Mouse (Mus musculus) bone marrow macrophage, adult 2 months (primary cell): Measurements from ENCODE around the gene Retreg1. TPM values are rescaled to one million over a fixed set of nuclear protein-coding genes. Genes with fewer than 3 reads are reported as not detected.

ENCODE experiments used
- H3K27ac ChIP-seq: 2 replicates; pipeline ENCODE4 v1.5.1; 2012; ENCODE audit warnings: low read depth, low read length; ENCODE audit not compliant: insufficient read depth
- H3K4me1 ChIP-seq: 2 replicates; pipeline ENCODE4 v1.6.1; 2012; ENCODE audit warnings: low read length; ENCODE audit not compliant: control insufficient read depth, insufficient read depth
- H3K4me3 ChIP-seq: 2 replicates; pipeline ENCODE4 v1.5.1; 2012; ENCODE audit warnings: mild to moderate bottlenecking, low read length, moderate library complexity; ENCODE audit not compliant: insufficient read depth
- CTCF ChIP-seq: IDR thresholded peaks from 2 replicates; pipeline ENCODE4 v1.5.1; 2012; ENCODE audit warnings: low read depth, mild to moderate bottlenecking, low read length, moderate library complexity
- POLR2A ChIP-seq: IDR thresholded peaks from 2 replicates; pipeline ENCODE4 v1.6.1; 2012; ENCODE audit warnings: mild to moderate bottlenecking, low read depth, low read length, borderline replicate concordance
- polyA plus RNA-seq: library from polyadenylated mRNA; stranded (reverse); fragments of >200 nt; gene quantifications from 2 replicates; pipeline ENCODE4 v1.2.4, GENCODE M21; 2012; ENCODE audit not compliant: missing spikeins, insufficient read depth, insufficient read length

The Retreg1 gene
- polyA plus RNA-seq, 1 experiment = 48.4 TPM

- Histone ChIP-seq H3K27ac (no peak overlapping the region), H3K4me1 (no peaks in the 10 kb centered on the region; the same call in 1 of the 2 replicates), H3K4me3 (no peak overlapping the region)
- TF ChIP-seq POLR2A (no peak), CTCF (no peak)
Observed at GRCm38 (mm10) chr15:25926171-25926570, 83.2 kb downstream of the Retreg1 start.

GRCm38 (mm10) chr15:25927106-25927505 lies 84.1 kb downstream of the Retreg1 start:
- H3K4me1 ChIP-seq = no peaks in the 10 kb centered on the region; the same call in 1 of the 2 replicates
- TF ChIP-seq CTCF (no peak), POLR2A (no peak)
- no peak overlapping the region for H3K27ac ChIP-seq
- H3K4me3 ChIP-seq = no peak overlapping the region

DNA sequence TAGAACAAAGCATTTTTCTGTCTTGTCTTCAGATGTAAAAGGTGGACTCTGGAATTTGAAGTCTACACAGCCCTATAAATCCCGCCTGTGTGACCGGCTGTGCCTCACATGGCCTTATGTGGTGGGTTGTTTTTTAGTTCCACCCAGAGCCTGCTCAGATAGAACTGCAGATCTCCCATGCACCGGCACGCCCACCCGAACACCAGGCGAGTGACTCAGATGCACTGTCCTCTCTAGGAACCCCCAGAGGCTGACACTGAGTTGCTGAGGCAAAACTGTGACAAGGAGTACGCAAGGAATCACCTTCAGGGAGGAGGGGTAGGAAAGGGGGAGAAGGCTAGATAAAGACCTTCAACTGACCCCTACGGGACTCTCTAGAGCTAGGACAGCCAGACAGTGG lies 85.0 kb downstream of the Retreg1 start:
- TF ChIP-seq CTCF (no peak), POLR2A (no peak)
- Histone ChIP-seq H3K4me3 (no peak overlapping the region), H3K27ac (no peak overlapping the region), H3K4me1 (peaks cover 8% of the 10 kb centered on the region)

DNA sequence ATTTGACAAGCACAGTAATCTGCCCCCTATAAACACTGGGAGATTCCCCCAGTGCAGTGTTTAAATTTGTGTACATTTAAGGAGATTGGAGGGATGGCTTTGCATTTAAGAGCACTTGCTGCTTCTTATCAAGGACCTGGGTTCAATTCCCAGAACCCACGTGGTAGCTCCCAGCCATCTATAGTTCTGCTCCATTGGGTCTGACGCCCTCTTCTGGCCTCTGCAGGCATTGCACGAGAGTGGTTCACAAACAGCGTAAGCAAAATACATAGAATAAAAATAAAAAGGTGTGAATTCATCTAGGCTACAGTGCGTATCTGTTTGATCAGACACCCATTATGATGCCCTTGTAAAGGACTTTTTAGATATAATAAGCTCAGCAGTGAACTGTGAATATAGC lies 85.9 kb downstream of the Retreg1 start:
- Histone ChIP-seq H3K4me1 (peaks cover 15% of the 10 kb centered on the region), H3K27ac (no peak overlapping the region), H3K4me3 (no peak overlapping the region)
- no peak for TF ChIP-seq POLR2A
- peak; percentile 57; the same call in 1 of the 2 replicates for TF ChIP-seq CTCF

DNA sequence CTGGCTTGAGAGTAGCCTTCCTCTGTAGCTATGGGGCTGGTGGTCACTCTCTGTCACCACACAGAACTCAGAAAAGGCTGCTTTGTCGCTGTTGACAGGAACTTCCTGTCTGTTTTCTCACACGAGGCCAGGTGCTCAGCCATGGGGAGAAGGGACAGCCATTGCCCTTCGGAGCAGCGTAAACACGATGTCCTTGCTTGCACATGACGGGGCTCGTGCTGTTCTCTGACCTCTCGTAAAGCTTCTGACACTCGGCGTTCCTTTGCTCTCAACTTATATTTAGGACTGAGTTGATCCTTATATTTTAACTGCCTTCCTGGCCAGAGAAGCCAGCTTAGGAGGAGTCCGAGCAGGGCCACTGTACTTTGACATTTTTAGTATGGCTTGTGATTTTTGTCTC lies 86.5 kb downstream of the Retreg1 start:
- Histone ChIP-seq H3K4me1 (peaks cover 22% of the 10 kb centered on the region), H3K4me3 (no peak overlapping the region), H3K27ac (no peak overlapping the region)
- TF ChIP-seq CTCF = no peak
- TF ChIP-seq POLR2A = no peak

GRCm38 (mm10) chr15:25929936-25930335 lies 87.0 kb downstream of the Retreg1 start:
- TF ChIP-seq CTCF (no peak), POLR2A (no peak)
- H3K4me3 ChIP-seq = no peak overlapping the region
- H3K27ac ChIP-seq = no peak overlapping the region
- H3K4me1 ChIP-seq = peaks cover 23% of the 10 kb centered on the region

GRCm38 (mm10) chr15:25930657-25931056 lies 87.7 kb downstream of the Retreg1 start:
- TF ChIP-seq CTCF (no peak), POLR2A (no peak)
- H3K27ac ChIP-seq = no peak overlapping the region
- no peak overlapping the region for H3K4me3 ChIP-seq
- peaks cover 23% of the 10 kb centered on the region for H3K4me1 ChIP-seq

DNA sequence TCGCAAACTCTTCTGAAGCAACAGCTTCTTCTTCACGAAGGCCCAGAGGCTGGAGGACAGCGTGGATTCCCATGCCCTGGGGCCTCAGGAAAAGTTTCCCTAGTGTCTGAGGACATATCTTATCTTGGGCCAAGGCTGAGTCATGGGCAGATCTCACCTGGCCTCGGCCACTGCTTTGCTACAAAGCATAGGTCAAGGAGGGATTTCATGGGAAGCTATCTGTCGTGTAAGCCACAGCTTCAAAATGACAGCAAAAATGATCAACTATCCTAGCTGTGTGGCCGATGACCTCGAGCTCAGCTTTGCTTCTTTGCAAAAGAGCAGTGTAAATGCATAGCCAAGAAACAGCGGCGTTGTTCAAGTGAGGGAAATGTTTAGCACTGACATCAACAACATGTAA lies 89.5 kb downstream of the Retreg1 start:
- Histone ChIP-seq H3K4me1 (peaks cover 23% of the 10 kb centered on the region), H3K4me3 (no peak overlapping the region), H3K27ac (no peak overlapping the region)
- TF ChIP-seq POLR2A = no peak
- TF ChIP-seq CTCF = no peak

DNA sequence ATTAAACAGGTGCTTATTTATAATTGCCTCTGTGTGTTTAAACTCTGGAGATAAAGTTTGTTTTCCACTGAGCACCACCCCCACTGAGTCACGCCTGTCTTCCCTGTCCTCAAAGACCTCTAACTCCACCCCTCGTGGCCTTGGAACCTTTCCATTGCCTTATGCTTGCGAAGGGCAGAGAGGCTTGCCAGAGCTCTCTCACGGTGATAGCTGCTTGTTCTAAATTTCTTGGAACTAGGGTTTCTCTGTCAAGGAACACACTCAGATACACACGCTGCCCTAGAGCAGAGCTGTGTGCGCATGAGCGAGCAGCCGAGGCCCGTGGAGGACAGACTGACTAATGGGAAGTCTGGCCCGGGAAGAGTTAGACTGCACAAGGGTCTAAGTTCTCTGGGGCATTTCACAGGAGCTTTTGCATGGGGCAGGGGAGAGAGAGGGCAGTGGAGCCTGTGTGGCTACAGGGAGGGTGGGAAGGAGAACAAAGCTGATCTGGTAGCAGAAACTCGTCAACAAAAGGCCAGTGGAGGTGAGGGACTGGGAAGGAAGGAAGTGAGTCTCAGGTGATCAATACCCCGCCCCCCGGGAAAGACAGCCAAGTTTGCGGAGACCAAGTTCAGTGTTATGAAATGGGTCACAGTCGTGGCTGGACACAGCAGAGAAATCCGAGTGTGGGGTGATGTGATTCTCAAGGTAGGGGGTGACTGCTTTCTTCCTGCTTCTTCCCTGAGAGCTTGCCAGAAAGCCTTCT lies 90.1 kb downstream of the Retreg1 start:
- TF ChIP-seq POLR2A (no peak), CTCF (no peak)
- H3K4me1 ChIP-seq = peaks cover 23% of the 10 kb centered on the region
- H3K27ac ChIP-seq = peak overlapping the region; percentile 56
- peak overlapping the region; percentile 42 for H3K4me3 ChIP-seq

- H3K4me3 ChIP-seq = peak overlapping the region; percentile 42
- TF ChIP-seq POLR2A (no peak), CTCF (no peak)
- H3K4me1 ChIP-seq = peaks cover 23% of the 10 kb centered on the region
- 0 out of 2 replicates have a peak overlapping the region, but pooled peaks have one; percentile 56 for H3K27ac ChIP-seq
Observed at GRCm38 (mm10) chr15:25933685-25934108, 90.7 kb downstream of the Retreg1 start.
